Mouse (Mus musculus) layer of hippocampus, postnatal 36 days (tissue): Measurements from ENCODE around the gene Cacna2d2. TPM values are rescaled to one million over a fixed set of nuclear protein-coding genes. Genes with fewer than 3 reads are reported as not detected.

Source experiments
- total RNA-seq, 2 experiments: library from RNA; stranded (reverse); gene quantifications; 2 replicates each; pipeline ENCODE4 v1.2.3; 2021

The Cacna2d2 gene
- total RNA-seq, 2 experiments from 2014 or later, result 17.5 to 23.3 TPM

Other genes with a start within 250 kb of the Cacna2d2 start
- 100 to 1,000 TPM; 107 to 108 TPM for gene Dock3, start 167.7 kb upstream of the Cacna2d2 start, total RNA-seq
- gene Mapkapk3, start 109.7 kb upstream of the Cacna2d2 start, total RNA-seq, result 1 to 10 TPM; 1.6 to 2.9 TPM
- 1 to 10 TPM; 3.8 to 3.9 TPM for gene Cish, start 103.6 kb upstream of the Cacna2d2 start, total RNA-seq
- gene Hemk1, start 61.3 kb upstream of the Cacna2d2 start, total RNA-seq, result 10 to 100 TPM; 17.2 to 19.5 TPM
- 1 to 10 TPM; 1.5 to 1.9 TPM for gene 6430571L13Rik, start 59.0 kb upstream of the Cacna2d2 start, total RNA-seq
- gene Tmem115, start 134.3 kb downstream of the Cacna2d2 start, total RNA-seq, result 10 to 100 TPM; 34.6 to 35.0 TPM
- gene Cyb561d2, start 142.6 kb downstream of the Cacna2d2 start, total RNA-seq, result 10 to 100 TPM; 15.1 to 18.2 TPM
- 10 to 100 TPM; 39.7 to 47.9 TPM for gene Nprl2, start 142.6 kb downstream of the Cacna2d2 start, total RNA-seq
- 1 to 10 TPM; 3.4 to 4.3 TPM for gene Zmynd10, start 147.7 kb downstream of the Cacna2d2 start, total RNA-seq
- gene Rassf1, start 151.9 kb downstream of the Cacna2d2 start, total RNA-seq, result 10 to 100 TPM; 15.8 TPM
- 10 to 100 TPM; 70.1 to 82.0 TPM for gene Tusc2, start 163.6 kb downstream of the Cacna2d2 start, total RNA-seq
- gene Hyal2, start 168.3 kb downstream of the Cacna2d2 start, total RNA-seq, result 10 to 100 TPM; 13.0 to 13.5 TPM
- gene Hyal1, start 177.3 kb downstream of the Cacna2d2 start, total RNA-seq, result 1 to 10 TPM; 6.5 to 6.7 TPM
- 10 to 100 TPM; 13.5 to 13.8 TPM for gene Naa80, start 179.3 kb downstream of the Cacna2d2 start, total RNA-seq
- gene Hyal3, start 181.2 kb downstream of the Cacna2d2 start, total RNA-seq, result 1 to 10 TPM; 1.3 to 1.8 TPM
- 10 to 100 TPM; 11.2 to 13.8 TPM for gene Ifrd2, start 188.0 kb downstream of the Cacna2d2 start, total RNA-seq
- 1 to 10 TPM; 1.7 to 2.2 TPM for gene Sema3b, start 209.6 kb downstream of the Cacna2d2 start, total RNA-seq
- gene Gnai2, start 235.8 kb downstream of the Cacna2d2 start, total RNA-seq, result 100 to 1,000 TPM; 195 to 208 TPM